Mouse (Mus musculus) kidney, embryonic 16.5 days (tissue): ENCODE data around the gene Chadl. TPM values are rescaled to one million over a fixed set of nuclear protein-coding genes. Genes with fewer than 3 reads are reported as not detected.

Experiments
- ATAC-seq: fragments of 200-750 bp; cut with Nextera tagmentation; 2 replicates; pipeline ENCODE4 v1.8.0; 2017; ENCODE audit warnings: moderate TSS enrichment; ENCODE audit not compliant: low FRiP score, low TSS enrichment
- H3K27ac ChIP-seq: fragments of 300-500 bp; sonication (generic); 2 replicates; pipeline ENCODE4 v1.5.1; 2014; ENCODE audit warnings: low read length
- H3K27me3 ChIP-seq: fragments of 300-500 bp; sonication (generic); 2 replicates; pipeline ENCODE4 v1.6.1; 2014; ENCODE audit warnings: low read length, control low read depth, mixed read lengths; ENCODE audit not compliant: insufficient read depth
- H3K36me3 ChIP-seq: fragments of 300-500 bp; sonication (generic); 2 replicates; pipeline ENCODE4 v1.6.1; 2014; ENCODE audit warnings: low read length, control low read depth, mixed read lengths; ENCODE audit not compliant: insufficient read depth
- H3K4me1 ChIP-seq: fragments of 300-500 bp; sonication (generic); 2 replicates; pipeline ENCODE4 v1.6.1; 2014; ENCODE audit warnings: low read length, control low read depth, mixed read lengths; ENCODE audit not compliant: insufficient read depth
- H3K4me2 ChIP-seq: fragments of 300-500 bp; sonication (generic); replicated peaks from 2 replicates; pipeline ENCODE4 v1.6.1; 2014; ENCODE audit warnings: low read depth, low read length
- H3K4me3 ChIP-seq: fragments of 300-500 bp; sonication (generic); 2 replicates; pipeline ENCODE4 v1.5.1; 2014; ENCODE audit warnings: mild to moderate bottlenecking, low read length
- H3K9ac ChIP-seq: fragments of 300-500 bp; sonication (generic); replicated peaks from 2 replicates; pipeline ENCODE4 v1.6.1; 2014; ENCODE audit warnings: low read length
- H3K9me3 ChIP-seq: fragments of 300-500 bp; sonication (generic); 2 replicates; pipeline ENCODE4 v1.6.1; 2016; ENCODE audit warnings: low read length, control low read depth
- WGBS: fragments of 180-500 bp; shearing (Covaris S2); extraction: QIAGEN DNeasy Blood & Tissue Kit; methylation state at CpG from one replicate; pipeline ENCODE4 v1.1.7; 2014; 5-methylcytosine and 5-hydroxymethylcytosine counted together
- polyA plus RNA-seq: library from polyadenylated mRNA; unstranded; fragments of >200 nt; fragmentation: Nextera tagmentation; extraction: Ambion mirVana; gene quantifications from 2 replicates; pipeline ENCODE4 v1.2.1, GENCODE M21; 2015

Gene Chadl
- polyA plus RNA-seq, 1 experiment from 2014 or later, result 4.8 TPM

GRCm38 (mm10) chr15:81725965-81726364, 28.9 kb upstream of the Chadl start:
- no peaks in the 10 kb centered on the region for H3K27me3 ChIP-seq
- ATAC-seq, result no peak

GRCm38 (mm10) chr15:81723653-81724052, 26.6 kb upstream of the Chadl start:
- peaks cover 51% of the 10 kb centered on the region for H3K36me3 ChIP-seq

More at GRCm38 (mm10) chr15:81725965-81726364, 28.9 kb upstream of the Chadl start:
- Histone ChIP-seq H3K36me3 (peaks cover 28% of the 10 kb centered on the region), H3K27ac (no peak overlapping the region), H3K4me2 (no peak overlapping the region), H3K4me3 (no peak overlapping the region), H3K4me1 (peaks cover 15% of the 10 kb centered on the region), H3K9ac (no peak overlapping the region), H3K9me3 (no peaks in the 10 kb centered on the region)
- WGBS, result 97% methylated on average over 8 of the region's 8 CpGs

GRCm38 (mm10) chr15:81722361-81722760, 25.3 kb upstream of the Chadl start:
- Histone ChIP-seq H3K36me3 (peaks cover 60% of the 10 kb centered on the region), H3K4me3 (no peak overlapping the region), H3K9me3 (no peaks in the 10 kb centered on the region), H3K27ac (no peak overlapping the region), H3K27me3 (no peaks in the 10 kb centered on the region), H3K4me2 (no peak overlapping the region), H3K9ac (no peak overlapping the region), H3K4me1 (no peaks in the 10 kb centered on the region)
- 93% methylated on average over 5 of the region's 5 CpGs for WGBS
- no peak for ATAC-seq

More at GRCm38 (mm10) chr15:81723653-81724052, 26.6 kb upstream of the Chadl start:
- H3K4me1 ChIP-seq, result peaks cover 11% of the 10 kb centered on the region
- no peak overlapping the region for H3K9ac ChIP-seq
- H3K27me3 ChIP-seq, result no peaks in the 10 kb centered on the region
- 89% methylated on average over 11 of the region's 11 CpGs for WGBS
- ATAC-seq, result no peak
- H3K9me3 ChIP-seq, result no peaks in the 10 kb centered on the region
- H3K4me3 ChIP-seq, result no peak overlapping the region
- no peak overlapping the region for H3K27ac ChIP-seq
- no peak overlapping the region for H3K4me2 ChIP-seq

- Histone ChIP-seq H3K36me3 (peaks cover 80% of the 10 kb centered on the region), H3K9ac (no peak overlapping the region), H3K9me3 (no peaks in the 10 kb centered on the region), H3K4me1 (no peaks in the 10 kb centered on the region), H3K27me3 (no peaks in the 10 kb centered on the region), H3K4me3 (no peak overlapping the region), H3K4me2 (no peak overlapping the region), H3K27ac (no peak overlapping the region)
- 85% methylated on average over 6 of the region's 6 CpGs for WGBS
- no peak for ATAC-seq
Measured at GRCm38 (mm10) chr15:81719139-81719531, 22.0 kb upstream of the Chadl start.

- ATAC-seq, result no peak
- Histone ChIP-seq H3K36me3 (peaks cover 79% of the 10 kb centered on the region), H3K4me1 (no peaks in the 10 kb centered on the region), H3K4me2 (no peak overlapping the region), H3K9ac (no peak overlapping the region), H3K4me3 (no peak overlapping the region), H3K27me3 (no peaks in the 10 kb centered on the region), H3K27ac (no peak overlapping the region), H3K9me3 (no peaks in the 10 kb centered on the region)
- WGBS, result 92% methylated on average over 9 of the region's 9 CpGs
Measured at GRCm38 (mm10) chr15:81718336-81719138, 21.4 kb upstream of the Chadl start.

- H3K36me3 ChIP-seq, result peaks cover 81% of the 10 kb centered on the region
- H3K27ac ChIP-seq, result no peak overlapping the region
- no peak overlapping the region for H3K9ac ChIP-seq
- no peak overlapping the region for H3K4me3 ChIP-seq
- no peak for ATAC-seq
- H3K4me1 ChIP-seq, result no peaks in the 10 kb centered on the region
- no peaks in the 10 kb centered on the region for H3K27me3 ChIP-seq
- H3K9me3 ChIP-seq, result no peaks in the 10 kb centered on the region
- no peak overlapping the region for H3K4me2 ChIP-seq
- 74% methylated on average over 6 of the region's 6 CpGs for WGBS
Measured at GRCm38 (mm10) chr15:81713742-81714141, 16.7 kb upstream of the Chadl start.

GRCm38 (mm10) chr15:81710801-81711200, 13.7 kb upstream of the Chadl start:
- Histone ChIP-seq H3K4me3 (no peak overlapping the region), H3K9me3 (no peaks in the 10 kb centered on the region), H3K27me3 (no peaks in the 10 kb centered on the region), H3K9ac (no peak overlapping the region), H3K4me2 (no peak overlapping the region), H3K27ac (no peak overlapping the region), H3K36me3 (peaks cover 74% of the 10 kb centered on the region), H3K4me1 (no peaks in the 10 kb centered on the region)
- 75% methylated on average over 4 of the region's 4 CpGs for WGBS
- ATAC-seq, result no peak

GRCm38 (mm10) chr15:81709686-81710085, 12.6 kb upstream of the Chadl start:
- WGBS, result 86% methylated on average over 1 of the region's 1 CpGs
- H3K27me3 ChIP-seq, result no peaks in the 10 kb centered on the region
- H3K27ac ChIP-seq, result no peak overlapping the region
- no peaks in the 10 kb centered on the region for H3K9me3 ChIP-seq
- H3K4me1 ChIP-seq, result no peaks in the 10 kb centered on the region
- peaks cover 77% of the 10 kb centered on the region for H3K36me3 ChIP-seq
- no peak overlapping the region for H3K9ac ChIP-seq
- H3K4me3 ChIP-seq, result no peak overlapping the region
- no peak for ATAC-seq
- H3K4me2 ChIP-seq, result no peak overlapping the region

- no peak overlapping the region for H3K4me2 ChIP-seq
- no peak for ATAC-seq
- H3K36me3 ChIP-seq, result peaks cover 81% of the 10 kb centered on the region
- no peak overlapping the region for H3K4me3 ChIP-seq
- no peaks in the 10 kb centered on the region for H3K4me1 ChIP-seq
- no peak overlapping the region for H3K9ac ChIP-seq
- H3K27ac ChIP-seq, result no peak overlapping the region
- H3K9me3 ChIP-seq, result no peaks in the 10 kb centered on the region
- 94% methylated on average over 11 of the region's 11 CpGs for WGBS
- H3K27me3 ChIP-seq, result no peaks in the 10 kb centered on the region
Measured at GRCm38 (mm10) chr15:81708991-81709390, 11.9 kb upstream of the Chadl start.

- 80% methylated on average over 3 of the region's 3 CpGs for WGBS
- no peak overlapping the region for H3K4me2 ChIP-seq
- no peak overlapping the region for H3K27ac ChIP-seq
- H3K27me3 ChIP-seq, result no peaks in the 10 kb centered on the region
- peaks cover 41% of the 10 kb centered on the region for H3K36me3 ChIP-seq
- no peak overlapping the region for H3K9ac ChIP-seq
- H3K4me1 ChIP-seq, result no peaks in the 10 kb centered on the region
- H3K4me3 ChIP-seq, result no peak overlapping the region
- no peak for ATAC-seq
- no peaks in the 10 kb centered on the region for H3K9me3 ChIP-seq
Measured at GRCm38 (mm10) chr15:81703094-81703489, 6.0 kb upstream of the Chadl start.
